Mouse (Mus musculus): ENCODE results near the gene Alkbh5. TPM values are rescaled to one million over a fixed set of nuclear protein-coding genes. Genes with fewer than 3 reads are reported as not detected.
A peak's percentile ranks its signal among the peaks of the same experiment; 100 is the strongest.

Alkbh5 gene
- polyA plus RNA-seq (2012; fragmentation: generic; extraction: Trizol) = 20.1 TPM
- long read RNA-seq, experiment 1, full-length matches to known transcripts = 24 of 43 reads
- long read RNA-seq, experiment 1, partial matches to known transcripts = 0 of 43 reads
- long read RNA-seq, experiment 1, other reads (novel, unspliced or antisense) = 19 of 43 reads
- long read RNA-seq, experiment 2, full-length matches to known transcripts = 442 of 491 reads
- long read RNA-seq, experiment 2, partial matches to known transcripts = 4 of 491 reads
- long read RNA-seq, experiment 2, other reads (novel, unspliced or antisense) = 45 of 491 reads

- Histone ChIP-seq H3K36me3 (ENCODE audit: control insufficient read depth, insufficient read depth) (peaks cover 21% of the 10 kb centered on the region), H3K79me2 (ENCODE audit: control insufficient read depth, insufficient read depth) (peaks cover 35% of the 10 kb centered on the region), H3ac (ENCODE audit: control insufficient read depth, insufficient read length, low read depth) (peak within 1 kb of the TSS; percentile 60), H3K27me3 (ENCODE audit: control insufficient read depth, insufficient read depth, insufficient read length) (no peaks in the 10 kb centered on the region), H3K79me3 (ENCODE audit: low read depth) (peaks cover 31% of the 10 kb centered on the region), H3K4me3 (ENCODE audit: insufficient read depth, poor library complexity, severe bottlenecking) (peak within 1 kb of the TSS; percentile 94)
- TF ChIP-seq MYOD1 (IDR thresholded peaks at IDR 0.05; ENCODE audit: control insufficient read depth, insufficient read length, low read depth) = no peak
- no peak for TF ChIP-seq FOSL1 (IDR thresholded peaks at IDR 0.05; ENCODE audit: insufficient read depth, low read length, poor library complexity, severe bottlenecking)
- no peak for TF ChIP-seq MAX (IDR thresholded peaks at IDR 0.05)
- no peak for TF ChIP-seq MYOG (IDR thresholded peaks at IDR 0.05; ENCODE audit: control insufficient read depth, extremely low read depth, insufficient read length)
- TF ChIP-seq CTCF (IDR thresholded peaks at IDR 0.05; ENCODE audit: control insufficient read depth, insufficient read depth, insufficient read length) = no peak
- TF ChIP-seq CEBPB (IDR thresholded peaks at IDR 0.05; ENCODE audit: low read depth) = no peak
- TF ChIP-seq USF1 (IDR thresholded peaks at IDR 0.05; ENCODE audit: low read depth) = no peak
These were observed at the start of gene Alkbh5 for GRCm38 (mm10) chr11:60536180-60536858. TSS of gene Alkbh5 (plus strand) at chr11:60536381.

GRCm38 (mm10) chr11:60492726-60493125 is 43.5 kb upstream of the Alkbh5 start:
- Histone ChIP-seq H3K27me3 (ENCODE audit: control insufficient read depth, insufficient read depth, insufficient read length) (peaks cover 68% of the 10 kb centered on the region), H3K4me3 (ENCODE audit: insufficient read depth, poor library complexity, severe bottlenecking) (no peak overlapping the region), H3K79me3 (ENCODE audit: low read depth) (no peaks in the 10 kb centered on the region), H3ac (ENCODE audit: control insufficient read depth, insufficient read length, low read depth) (no peak overlapping the region), H3K79me2 (ENCODE audit: control insufficient read depth, insufficient read depth) (no peaks in the 10 kb centered on the region), H3K36me3 (ENCODE audit: control insufficient read depth, insufficient read depth) (no peaks in the 10 kb centered on the region)
- TF ChIP-seq MAX (IDR thresholded peaks at IDR 0.05) (no peak), CTCF (IDR thresholded peaks at IDR 0.05; ENCODE audit: control insufficient read depth, insufficient read depth, insufficient read length) (no peak), FOSL1 (IDR thresholded peaks at IDR 0.05; ENCODE audit: insufficient read depth, low read length, poor library complexity, severe bottlenecking) (no peak), CEBPB (IDR thresholded peaks at IDR 0.05; ENCODE audit: low read depth) (no peak), MYOD1 (IDR thresholded peaks at IDR 0.05; ENCODE audit: control insufficient read depth, insufficient read length, low read depth) (no peak), USF1 (IDR thresholded peaks at IDR 0.05; ENCODE audit: low read depth) (no peak), MYOG (IDR thresholded peaks at IDR 0.05; ENCODE audit: control insufficient read depth, extremely low read depth, insufficient read length) (no peak)

GRCm38 (mm10) chr11:60495692-60496091 is 40.5 kb upstream of the Alkbh5 start:
- TF ChIP-seq USF1 (IDR thresholded peaks at IDR 0.05; ENCODE audit: low read depth) = no peak
- TF ChIP-seq CTCF (IDR thresholded peaks at IDR 0.05; ENCODE audit: control insufficient read depth, insufficient read depth, insufficient read length) = no peak
- Histone ChIP-seq H3K4me3 (ENCODE audit: insufficient read depth, poor library complexity, severe bottlenecking) (no peak overlapping the region), H3K79me2 (ENCODE audit: control insufficient read depth, insufficient read depth) (no peaks in the 10 kb centered on the region), H3K36me3 (ENCODE audit: control insufficient read depth, insufficient read depth) (no peaks in the 10 kb centered on the region), H3K27me3 (ENCODE audit: control insufficient read depth, insufficient read depth, insufficient read length) (peaks cover 78% of the 10 kb centered on the region), H3K79me3 (ENCODE audit: low read depth) (no peaks in the 10 kb centered on the region), H3ac (ENCODE audit: control insufficient read depth, insufficient read length, low read depth) (no peak overlapping the region)

GRCm38 (mm10) chr11:60507281-60507680 is 28.9 kb upstream of the Alkbh5 start:
- no peak overlapping the region for H3K4me3 ChIP-seq (ENCODE audit: insufficient read depth, poor library complexity, severe bottlenecking)
- no peaks in the 10 kb centered on the region for H3K36me3 ChIP-seq (ENCODE audit: control insufficient read depth, insufficient read depth)
- H3K79me3 ChIP-seq (ENCODE audit: low read depth) = no peaks in the 10 kb centered on the region
- H3K79me2 ChIP-seq (ENCODE audit: control insufficient read depth, insufficient read depth) = no peaks in the 10 kb centered on the region
- peaks cover 87% of the 10 kb centered on the region for H3K27me3 ChIP-seq (ENCODE audit: control insufficient read depth, insufficient read depth, insufficient read length)
- H3ac ChIP-seq (ENCODE audit: control insufficient read depth, insufficient read length, low read depth) = no peak overlapping the region
- no peak for TF ChIP-seq FOSL1 (IDR thresholded peaks at IDR 0.05; ENCODE audit: insufficient read depth, low read length, poor library complexity, severe bottlenecking)
- TF ChIP-seq MYOG (IDR thresholded peaks at IDR 0.05; ENCODE audit: control insufficient read depth, extremely low read depth, insufficient read length) = no peak
- no peak for TF ChIP-seq USF1 (IDR thresholded peaks at IDR 0.05; ENCODE audit: low read depth)
- no peak for TF ChIP-seq MYOD1 (IDR thresholded peaks at IDR 0.05; ENCODE audit: control insufficient read depth, insufficient read length, low read depth)
- no peak for TF ChIP-seq CTCF (IDR thresholded peaks at IDR 0.05; ENCODE audit: control insufficient read depth, insufficient read depth, insufficient read length)
- TF ChIP-seq MAX (IDR thresholded peaks at IDR 0.05) = no peak
- no peak for TF ChIP-seq CEBPB (IDR thresholded peaks at IDR 0.05; ENCODE audit: low read depth)

GRCm38 (mm10) chr11:60508950-60509349 is 27.2 kb upstream of the Alkbh5 start:
- H3K27me3 ChIP-seq (ENCODE audit: control insufficient read depth, insufficient read depth, insufficient read length) = peaks cover 73% of the 10 kb centered on the region
- no peaks in the 10 kb centered on the region for H3K79me3 ChIP-seq (ENCODE audit: low read depth)
- TF ChIP-seq FOSL1 (IDR thresholded peaks at IDR 0.05; ENCODE audit: insufficient read depth, low read length, poor library complexity, severe bottlenecking) (no peak), MYOD1 (IDR thresholded peaks at IDR 0.05; ENCODE audit: control insufficient read depth, insufficient read length, low read depth) (no peak), MYOG (IDR thresholded peaks at IDR 0.05; ENCODE audit: control insufficient read depth, extremely low read depth, insufficient read length) (no peak), CTCF (IDR thresholded peaks at IDR 0.05; ENCODE audit: control insufficient read depth, insufficient read depth, insufficient read length) (no peak), CEBPB (IDR thresholded peaks at IDR 0.05; ENCODE audit: low read depth) (no peak), USF1 (IDR thresholded peaks at IDR 0.05; ENCODE audit: low read depth) (no peak), MAX (IDR thresholded peaks at IDR 0.05) (no peak)
- H3K4me3 ChIP-seq (ENCODE audit: insufficient read depth, poor library complexity, severe bottlenecking) = no peak overlapping the region
- H3K36me3 ChIP-seq (ENCODE audit: control insufficient read depth, insufficient read depth) = no peaks in the 10 kb centered on the region
- no peaks in the 10 kb centered on the region for H3K79me2 ChIP-seq (ENCODE audit: control insufficient read depth, insufficient read depth)
- H3ac ChIP-seq (ENCODE audit: control insufficient read depth, insufficient read length, low read depth) = no peak overlapping the region
